Mouse (Mus musculus): ENCODE results near the gene Ankrd55.
A peak's percentile ranks its signal among the peaks of the same experiment; 100 is the strongest.

Gene Ankrd55

DNA sequence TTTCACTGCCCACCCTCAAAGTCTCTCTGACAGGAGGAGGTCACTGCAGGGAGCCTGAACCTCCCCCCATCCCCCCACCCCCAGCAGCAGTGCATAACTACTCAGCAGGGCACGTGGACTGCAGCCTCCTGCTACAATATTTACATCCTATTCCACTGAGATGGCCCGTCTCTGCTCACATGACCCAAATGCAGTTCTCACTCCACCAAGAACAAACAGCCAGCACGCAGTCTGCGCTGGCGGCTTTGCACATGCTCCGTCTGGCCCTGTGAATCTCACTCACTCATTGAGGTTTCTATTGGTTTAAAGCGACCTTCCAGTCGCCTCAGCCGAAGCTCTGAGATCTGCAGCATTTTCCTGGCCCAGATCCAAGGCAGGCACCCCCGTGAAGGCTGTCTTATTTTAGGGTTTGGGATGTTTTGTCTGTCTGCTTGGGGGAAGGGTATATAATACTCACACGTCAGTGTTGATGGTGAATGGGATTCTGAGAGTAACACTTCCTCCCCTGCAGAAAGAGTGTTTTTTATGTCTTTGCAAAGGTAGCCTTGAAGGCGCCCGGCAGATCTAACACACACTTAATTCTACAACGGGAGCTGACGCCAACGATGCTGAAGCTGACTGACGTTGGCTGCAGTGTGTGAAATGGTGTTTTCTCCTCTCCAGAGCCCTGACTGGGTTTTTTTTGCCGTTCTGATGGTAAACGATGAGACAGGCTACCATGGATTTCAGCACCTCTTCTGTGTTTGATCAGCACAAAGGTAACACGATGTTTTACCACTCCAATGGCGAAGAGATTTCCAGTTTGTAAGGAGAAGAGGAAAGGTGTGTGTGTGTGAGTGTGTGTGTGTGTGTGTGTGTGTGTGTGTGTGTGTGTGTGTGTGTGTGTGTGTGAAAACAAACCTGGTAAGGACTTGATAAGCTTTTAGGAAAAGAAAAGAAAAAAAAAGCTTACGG, at the start of gene Ankrd55:
Gene Ankrd55, plus strand, starts transcription at position 227 of the 954 bp plus-strand sequence.
- peak; percentile 90 for DNase-seq (ENCODE audit: low read depth, low spot score)

DNA sequence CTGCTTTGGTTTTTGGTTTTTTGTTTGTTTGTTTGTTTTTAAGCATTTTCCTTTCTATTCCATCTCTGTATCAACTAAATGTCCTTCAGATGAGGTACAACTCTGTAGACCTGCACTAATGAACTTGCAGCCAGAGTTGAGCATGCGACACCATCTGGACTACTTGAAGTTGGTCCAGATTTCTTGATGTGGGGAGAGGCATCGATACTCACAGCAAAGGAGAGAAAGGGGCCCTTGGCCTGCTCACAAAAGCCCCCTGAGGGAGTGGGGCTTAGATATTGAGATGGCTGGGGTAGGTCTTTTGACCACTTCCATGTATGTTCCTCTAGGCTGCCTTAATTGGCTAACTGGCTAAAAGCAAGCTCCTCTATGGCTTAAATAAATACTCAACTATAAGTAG, 49.0 kb upstream of the Ankrd55 start:
- no peak for DNase-seq (ENCODE audit: low read depth, low spot score)

DNA sequence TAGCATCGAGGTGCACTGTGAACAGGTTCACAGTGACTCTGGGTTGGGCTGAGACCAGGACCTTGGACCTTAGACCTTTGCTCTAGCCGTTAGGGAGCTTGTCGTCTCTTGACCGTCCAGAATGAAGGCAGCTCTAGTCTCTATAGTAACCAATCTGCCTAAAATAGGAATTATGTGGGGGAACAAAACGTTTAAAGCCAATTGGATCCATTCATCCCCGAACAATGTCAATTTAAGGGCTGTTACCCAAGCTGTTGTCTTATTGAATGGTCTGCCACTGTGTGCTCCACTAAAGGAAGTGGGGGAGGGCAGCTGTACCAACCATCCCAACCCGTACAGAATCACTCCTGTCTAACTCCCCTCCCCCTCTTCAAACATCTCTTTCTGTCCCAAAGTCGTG, 46.8 kb upstream of the Ankrd55 start:
- no peak for DNase-seq (ENCODE audit: low read depth, low spot score)

DNA sequence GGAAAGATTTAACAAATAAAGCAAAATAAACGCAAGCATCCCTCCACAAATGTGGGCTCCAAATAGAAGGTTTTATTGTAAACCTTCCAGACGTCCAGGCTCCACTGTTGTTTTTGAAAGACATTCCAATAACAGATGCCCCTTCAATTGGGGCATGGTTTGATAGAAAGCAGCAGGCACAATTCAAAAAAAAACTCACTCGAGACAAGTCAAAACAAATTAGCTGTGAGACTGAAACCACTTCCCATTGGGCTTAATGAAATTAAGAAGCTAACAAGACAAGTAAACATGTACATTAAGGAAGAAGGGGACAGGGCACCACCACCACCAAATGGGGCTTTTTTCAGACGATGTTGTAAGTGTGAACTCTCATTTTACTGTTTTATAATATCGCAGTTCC, 43.1 kb upstream of the Ankrd55 start:
- DNase-seq (ENCODE audit: low read depth, low spot score): no peak

DNA sequence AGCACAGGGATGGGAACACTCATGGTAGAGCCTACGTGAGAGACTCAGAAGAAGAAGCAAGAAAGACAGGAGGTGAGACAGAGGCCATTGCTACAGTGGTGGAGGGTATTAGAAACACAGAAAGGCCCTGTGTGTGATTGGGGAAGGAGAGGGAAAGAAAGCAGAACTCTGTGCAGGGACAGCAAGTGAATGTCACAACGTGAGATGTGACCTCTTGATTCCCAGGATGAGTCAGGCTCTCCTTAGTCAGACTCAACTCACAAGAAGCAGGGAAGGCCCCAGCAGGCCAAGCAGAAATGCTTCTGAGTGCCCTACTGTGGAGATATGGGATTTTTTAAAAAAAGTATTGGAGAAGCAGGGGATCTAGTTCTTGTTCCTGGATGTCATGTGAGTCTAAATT, 36.8 kb upstream of the Ankrd55 start:
- no peak for DNase-seq (ENCODE audit: low read depth, low spot score)

DNA sequence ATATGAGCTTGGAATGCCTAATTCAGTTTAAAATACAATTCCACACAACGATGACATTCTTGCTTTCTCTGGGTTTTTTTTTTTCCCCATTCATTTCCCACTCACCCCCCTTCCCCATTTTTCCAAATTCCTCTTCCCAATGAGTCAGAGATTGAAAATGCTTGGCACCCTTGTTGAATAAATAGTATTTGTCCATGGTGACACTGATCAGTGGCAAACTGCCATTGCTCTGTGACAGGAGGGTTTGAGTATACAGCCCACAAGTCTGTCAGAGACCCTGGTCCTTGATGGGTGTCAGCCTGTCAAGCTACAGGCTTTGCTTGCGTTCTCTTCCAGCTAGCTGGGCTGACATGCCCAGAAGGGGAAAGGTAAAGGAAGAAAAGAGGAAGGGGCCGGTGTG, 36.2 kb upstream of the Ankrd55 start:
- DNase-seq (ENCODE audit: low read depth, low spot score): no peak

DNA sequence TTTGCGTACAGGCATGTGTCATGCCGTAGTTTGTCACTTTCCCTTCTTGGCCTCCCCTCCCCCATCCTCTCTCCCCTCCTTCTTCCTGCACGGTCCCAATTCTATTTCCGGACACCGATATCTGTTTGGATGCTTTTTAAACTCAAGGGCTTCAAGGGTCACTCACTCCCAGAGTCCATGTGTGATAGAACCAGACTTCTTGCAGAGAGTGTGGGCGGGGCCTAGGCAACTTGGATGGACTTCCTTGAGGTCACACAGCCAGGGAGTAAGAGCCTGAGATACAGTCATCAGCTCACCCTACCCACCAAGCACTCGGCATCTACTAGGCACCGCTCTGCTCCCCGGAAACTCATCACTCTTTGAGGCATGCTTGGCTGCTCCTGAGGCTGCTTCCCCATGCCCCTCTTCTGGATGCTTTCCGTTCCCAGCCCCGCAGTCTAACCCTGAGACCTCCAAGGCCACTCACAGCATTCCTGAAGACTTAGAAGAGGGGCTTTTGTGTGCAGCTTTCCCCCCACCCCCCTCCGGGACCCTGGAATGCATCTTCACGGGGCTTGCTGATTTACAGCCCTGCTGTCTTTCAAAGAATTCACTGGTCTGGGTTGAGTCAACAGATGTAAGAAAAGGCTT, 35.1 kb upstream of the Ankrd55 start:
- no peak for DNase-seq (ENCODE audit: low read depth, low spot score)

DNA sequence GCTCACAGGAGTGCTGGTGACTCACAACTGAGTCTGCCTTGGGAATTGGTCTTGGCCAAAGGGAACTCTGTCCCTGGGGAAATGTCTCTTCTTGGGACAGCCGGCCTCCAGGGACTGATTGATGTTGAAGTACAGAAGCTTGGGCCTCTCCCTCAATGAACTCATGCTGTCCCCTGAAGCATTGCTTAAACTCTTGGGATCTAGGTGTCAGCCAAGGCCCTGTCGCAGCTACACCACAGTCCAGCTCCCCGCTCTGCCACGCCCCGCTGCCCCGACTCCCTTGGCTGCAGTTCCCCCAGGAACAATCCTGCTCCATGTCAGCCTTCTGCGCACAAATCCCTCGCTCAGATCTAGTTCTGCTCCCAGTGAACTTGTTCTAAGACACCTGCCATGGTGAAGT, 34.1 kb upstream of the Ankrd55 start:
- no peak for DNase-seq (ENCODE audit: low read depth, low spot score)

DNA sequence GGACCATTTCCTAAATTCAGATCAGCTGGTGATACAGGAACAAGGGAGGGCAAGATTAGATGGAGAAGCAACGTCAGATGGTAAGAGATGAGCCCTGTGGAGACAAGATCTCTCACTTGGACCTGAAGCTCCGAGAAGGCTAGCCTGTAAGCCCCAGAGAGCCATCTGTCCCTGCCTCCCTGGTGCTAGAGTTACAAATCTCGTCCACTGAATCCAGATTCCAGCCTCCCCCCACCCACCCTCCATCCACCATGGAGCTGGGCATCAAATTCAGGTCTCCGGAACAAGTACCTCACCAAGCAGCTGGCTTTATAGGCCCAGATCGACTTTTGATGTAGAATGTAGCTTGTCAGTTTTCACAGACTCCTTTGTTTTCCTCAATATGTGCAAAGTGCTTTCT, 32.4 kb upstream of the Ankrd55 start:
- DNase-seq (ENCODE audit: low read depth, low spot score): no peak

DNA sequence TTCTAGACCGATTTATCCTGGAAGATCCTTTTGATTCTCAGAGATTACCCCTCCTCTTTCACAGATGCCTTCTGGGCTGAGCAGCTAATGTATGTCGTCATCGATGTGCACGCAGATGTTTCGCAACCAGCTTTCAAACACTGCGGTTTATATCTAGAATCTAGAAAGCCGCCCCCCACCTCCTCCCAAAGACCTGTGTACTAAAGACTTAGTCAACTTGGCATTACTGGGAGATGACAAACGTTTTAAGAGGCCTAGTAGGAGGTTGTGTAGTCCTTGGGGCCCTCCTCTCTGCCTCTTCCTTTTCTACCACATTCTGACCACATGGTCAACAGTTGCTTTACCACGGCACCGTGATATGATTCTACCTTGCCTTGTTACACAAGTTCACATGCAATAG, 29.8 kb upstream of the Ankrd55 start:
- no peak for DNase-seq (ENCODE audit: low read depth, low spot score)

DNA sequence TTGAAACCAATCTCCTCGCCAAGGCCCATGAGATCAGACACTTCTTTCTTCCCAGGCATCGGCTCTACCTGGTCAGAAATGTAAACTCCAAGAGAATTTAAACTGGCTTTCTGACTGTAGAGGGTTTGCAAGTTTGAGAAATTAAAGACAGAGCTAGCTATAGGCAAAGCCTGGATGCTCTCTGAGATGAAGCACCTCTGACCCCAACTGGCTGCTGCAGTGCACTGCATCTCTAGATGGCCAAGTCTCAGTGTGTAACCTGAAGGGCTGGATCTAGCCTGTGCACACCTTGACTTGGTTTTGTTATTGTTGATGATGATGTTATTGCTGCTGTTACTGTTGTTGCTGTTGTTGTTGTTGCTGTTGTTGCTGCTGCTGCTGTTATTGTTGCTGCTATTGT, 28.9 kb upstream of the Ankrd55 start:
- DNase-seq (ENCODE audit: low read depth, low spot score): peak; percentile 83

DNA sequence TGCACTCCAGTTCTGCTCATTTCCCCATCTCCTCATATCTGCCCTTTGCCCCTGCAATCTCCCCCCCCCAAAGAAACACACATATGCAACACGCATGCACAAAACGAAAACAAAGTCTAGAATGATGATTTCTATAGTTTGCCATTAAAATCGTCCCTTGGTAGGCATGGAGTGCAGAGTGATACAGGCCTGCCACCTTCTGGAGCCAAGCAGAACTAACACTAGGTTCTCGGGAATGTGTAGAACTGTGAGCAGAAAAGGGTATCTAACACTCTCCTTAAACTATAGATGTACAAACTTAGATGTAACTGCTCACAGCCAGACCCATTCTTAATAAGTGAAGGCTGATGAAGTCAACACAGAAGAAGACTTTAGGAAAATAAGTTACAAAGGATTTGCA, 23.6 kb upstream of the Ankrd55 start:
- peak; percentile 67 for DNase-seq (ENCODE audit: low read depth, low spot score)

DNA sequence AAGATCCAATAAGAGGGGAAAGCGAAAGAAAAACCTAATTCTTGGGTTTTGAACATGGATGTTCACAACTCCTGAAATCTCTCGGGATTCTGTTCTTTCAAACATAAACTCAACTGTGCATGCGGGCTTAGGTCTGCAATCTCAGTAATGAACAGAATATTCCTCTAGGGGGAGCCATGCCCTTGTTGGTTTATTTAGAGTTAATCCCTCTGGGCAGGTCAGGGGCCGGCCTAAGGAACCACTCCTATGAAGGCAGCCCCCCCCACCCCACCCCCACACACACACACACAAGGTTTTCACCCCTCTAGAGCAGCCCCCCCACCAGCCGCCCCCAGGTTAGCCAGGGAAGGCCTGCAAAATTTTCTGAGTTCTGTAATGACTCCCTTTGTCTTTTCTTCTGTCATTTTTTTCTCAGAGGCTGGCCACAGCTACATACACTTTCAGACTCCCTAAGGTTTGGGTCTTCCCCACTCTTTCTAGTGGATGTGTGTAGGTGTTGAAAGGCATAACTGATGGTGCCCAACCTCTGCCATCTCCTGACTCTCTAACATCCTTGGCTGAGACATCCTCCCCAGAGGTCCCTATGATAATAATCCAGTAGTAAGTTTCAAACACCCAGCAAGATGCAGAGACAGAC, 16.2 kb upstream of the Ankrd55 start:
- DNase-seq (ENCODE audit: low read depth, low spot score): peak; percentile 55

DNA sequence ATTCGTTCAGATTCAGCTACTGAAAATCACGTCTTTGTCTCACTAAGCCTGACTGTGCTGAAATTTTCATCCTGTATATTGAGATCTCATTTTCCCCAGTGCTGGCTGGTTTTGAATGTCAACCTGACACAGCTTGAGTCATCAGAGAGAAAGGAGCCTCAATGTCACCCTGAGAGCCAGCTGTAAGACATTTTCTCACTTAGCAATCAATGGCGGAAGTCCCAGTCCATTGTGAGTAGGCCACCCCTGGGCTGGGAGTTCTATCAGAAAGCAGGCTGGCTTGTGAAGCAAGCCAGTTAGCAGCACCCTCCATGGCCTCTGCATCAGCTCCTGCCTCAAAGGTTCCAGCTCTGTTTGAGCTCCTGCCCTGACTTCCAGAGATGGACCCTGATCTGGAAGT, 13.6 kb upstream of the Ankrd55 start:
- DNase-seq (ENCODE audit: low read depth, low spot score): peak; percentile 39

DNA sequence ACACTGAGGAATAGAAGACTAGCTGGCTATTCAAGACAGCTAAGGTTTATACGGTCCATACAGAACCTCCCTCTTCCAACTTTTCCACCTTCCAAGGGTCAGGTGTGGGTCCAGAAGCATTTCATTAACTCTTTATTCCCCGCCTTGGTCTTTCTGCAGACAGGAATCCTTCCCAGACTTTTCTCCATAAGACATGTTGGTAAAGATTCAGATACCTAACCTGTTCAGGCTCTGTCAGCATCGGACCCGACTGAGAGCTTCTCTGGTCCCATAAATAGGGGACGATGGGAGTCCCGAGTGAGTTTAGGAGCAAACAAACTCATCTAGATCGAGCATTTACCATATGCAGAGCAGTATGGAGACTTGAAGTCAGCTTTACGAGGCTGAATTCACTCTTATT, 12.3 kb upstream of the Ankrd55 start:
- no peak for DNase-seq (ENCODE audit: low read depth, low spot score)

DNA sequence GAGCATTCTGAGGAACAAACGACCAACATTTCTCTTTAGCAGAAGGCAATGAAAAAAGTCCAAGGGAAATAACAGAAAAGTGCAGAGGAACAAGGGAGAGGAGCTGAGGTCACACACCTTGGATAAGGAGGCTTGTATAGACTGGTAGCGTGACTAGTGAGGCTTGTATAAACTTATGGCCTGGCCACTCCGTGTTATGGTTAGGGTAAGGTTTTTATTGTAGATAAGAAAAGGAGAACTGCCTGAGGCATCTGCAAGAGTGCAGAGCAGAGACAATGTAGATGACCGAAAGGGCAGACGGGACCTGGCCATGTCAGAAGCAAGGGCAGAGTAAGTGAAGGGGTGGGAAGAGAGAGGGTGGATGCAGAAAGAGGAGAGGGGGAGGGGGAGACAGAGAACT, 10.7 kb upstream of the Ankrd55 start:
- no peak for DNase-seq (ENCODE audit: low read depth, low spot score)

DNA sequence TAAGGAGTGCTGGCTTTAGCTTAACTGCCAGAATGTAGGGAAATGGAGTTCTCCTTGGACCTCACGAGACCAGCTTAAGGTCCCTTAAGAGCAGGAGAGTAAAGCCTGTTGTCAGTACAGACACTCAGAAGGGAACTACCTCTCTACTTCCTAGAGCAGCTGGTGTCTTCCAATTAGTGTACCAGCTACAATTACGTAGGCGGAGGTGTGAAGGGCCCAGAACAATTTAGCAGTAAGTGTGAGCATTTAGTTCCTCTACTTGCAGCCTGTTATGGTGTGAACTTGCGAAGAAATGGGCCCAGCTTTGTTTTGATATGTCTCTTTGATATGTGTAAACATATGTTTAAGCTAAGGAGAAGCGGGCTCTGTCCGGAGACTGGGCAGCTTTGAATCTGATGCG, 10.0 kb upstream of the Ankrd55 start:
- peak; percentile 55 for DNase-seq (ENCODE audit: low read depth, low spot score)

DNA sequence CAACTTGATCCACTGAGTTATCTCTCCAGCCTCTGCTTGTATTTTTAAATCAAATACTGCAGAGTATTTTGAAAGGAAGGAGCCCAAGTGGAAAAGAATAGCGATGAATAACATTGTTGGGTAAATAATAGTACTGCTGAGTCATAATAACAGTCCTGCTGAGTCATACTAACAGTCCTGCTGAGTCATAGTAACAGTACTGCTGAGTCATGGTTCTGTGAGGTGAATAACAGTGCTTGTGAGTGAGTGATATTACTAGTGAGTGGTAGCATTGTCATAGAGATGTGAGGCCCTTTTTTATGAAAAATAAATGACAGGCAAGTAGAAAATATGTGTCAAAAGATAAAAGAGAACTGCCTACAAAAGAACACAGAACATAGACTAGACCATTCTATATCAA, 1.1 kb upstream of the Ankrd55 start:
- peak; percentile 15 for DNase-seq (ENCODE audit: low read depth, low spot score)

DNA sequence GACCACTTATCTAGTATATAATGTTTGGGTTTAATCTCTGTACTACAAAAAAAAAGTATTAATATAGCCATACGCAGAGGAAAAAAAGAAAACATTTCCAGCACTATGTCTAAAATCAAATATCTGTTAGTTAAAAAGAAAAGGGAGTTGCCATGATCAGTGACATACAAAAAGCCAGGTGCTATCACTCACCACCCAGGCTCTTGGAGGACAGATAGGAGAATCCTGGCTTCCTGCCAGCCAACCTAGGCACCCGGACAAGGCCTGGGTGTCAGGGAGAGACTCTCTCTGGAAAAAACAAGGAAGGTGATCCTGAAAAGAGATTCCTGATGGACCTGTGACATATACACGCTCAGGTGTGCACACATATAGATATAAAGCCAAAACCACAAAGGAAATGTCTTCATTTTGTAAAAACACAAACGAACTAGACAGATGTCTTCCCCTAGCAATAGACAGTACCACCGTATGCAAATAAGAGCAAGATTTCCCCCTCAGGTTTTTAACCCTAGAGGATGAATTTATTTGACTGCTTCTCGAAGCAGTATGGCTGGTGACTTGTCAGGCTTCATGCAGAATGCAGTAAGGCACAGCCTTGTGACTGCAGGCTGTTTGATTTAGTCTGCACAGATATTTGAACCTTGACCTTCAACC, 553 bp upstream of the Ankrd55 start:
- peak; percentile 17 for DNase-seq (ENCODE audit: low read depth, low spot score)

DNA sequence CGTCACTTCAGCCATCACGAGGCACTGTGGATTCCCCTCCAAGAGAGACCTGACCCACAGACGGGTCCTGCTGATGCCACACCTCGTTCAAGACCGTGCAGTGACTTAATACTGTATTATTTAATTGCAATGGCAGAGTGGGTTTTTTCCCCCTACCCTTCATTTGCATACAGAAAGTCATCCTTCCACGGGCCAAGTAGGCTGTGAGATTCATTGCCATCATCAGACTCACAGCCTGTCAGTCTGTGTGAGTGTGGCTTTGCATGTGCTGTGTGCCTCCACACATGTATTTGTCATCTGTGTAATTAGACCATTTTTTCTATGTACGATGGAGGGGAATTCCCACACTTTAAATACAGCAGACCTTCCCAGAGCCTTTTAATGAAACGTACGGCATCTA, 1.1 kb downstream of the Ankrd55 start:
- DNase-seq (ENCODE audit: low read depth, low spot score): peak; percentile 31

DNA sequence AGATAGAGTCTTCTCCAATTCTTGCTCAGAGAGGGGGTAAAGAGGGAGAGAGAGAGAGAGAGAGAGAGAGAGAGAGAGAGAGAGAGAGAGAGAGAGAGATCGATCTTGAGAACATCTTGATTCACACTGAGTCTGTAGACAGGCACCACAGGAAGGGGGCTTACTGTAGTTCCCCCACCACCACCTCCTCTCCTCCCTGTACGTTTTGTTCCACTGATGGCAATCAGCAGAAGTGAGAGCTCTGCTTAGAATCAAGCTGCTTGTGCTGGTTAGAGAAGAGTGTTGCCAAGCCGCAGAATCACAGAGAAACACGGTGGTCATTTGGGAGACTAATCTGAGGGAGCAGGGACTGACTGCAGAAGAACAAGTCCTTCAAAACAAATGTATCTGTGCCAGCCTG, 1.7 kb downstream of the Ankrd55 start:
- peak; percentile 37 for DNase-seq (ENCODE audit: low read depth, low spot score)

DNA sequence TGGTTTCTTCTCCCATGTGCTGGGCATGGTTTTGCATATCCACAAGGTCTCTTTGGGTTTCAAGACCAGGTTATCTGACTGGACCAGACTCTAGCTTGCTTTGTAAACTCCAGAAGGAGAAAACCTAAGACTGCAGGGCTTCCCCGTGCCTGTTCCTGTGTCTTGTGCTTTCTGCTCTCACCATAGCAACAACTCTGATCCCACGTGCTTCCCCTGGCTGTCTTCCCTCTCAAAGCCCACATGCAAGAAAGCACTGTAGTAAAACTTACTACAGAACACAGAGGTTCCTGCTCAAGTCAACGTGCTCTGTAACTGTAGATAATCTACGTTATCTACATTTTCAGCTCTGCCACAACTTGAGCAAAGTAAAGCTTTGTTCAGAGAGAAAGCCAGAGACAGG, 4.2 kb downstream of the Ankrd55 start:
- peak; percentile 87 for DNase-seq (ENCODE audit: low read depth, low spot score)

Measured in brain, adult 2 months (tissue).